Mouse (Mus musculus) cortical plate, adult 2 months (tissue): ENCODE measurements around the gene Tyw3. TPM values are rescaled to one million over a fixed set of nuclear protein-coding genes. Genes with fewer than 3 reads are reported as not detected.

Experiments used
- H3K27ac ChIP-seq: fragments of 200-500 bp; 2 replicates; pipeline ENCODE4 v1.5.1; 2012; ENCODE audit warnings: low read length, control low read depth, inconsistent platforms; ENCODE audit not compliant: insufficient read depth
- H3K4me1 ChIP-seq: fragments of 200-500 bp; 2 replicates; pipeline ENCODE4 v1.6.1; 2011; ENCODE audit warnings: low read length; ENCODE audit not compliant: control insufficient read depth, insufficient read depth
- H3K4me3 ChIP-seq: fragments of 200-500 bp; 2 replicates; pipeline ENCODE4 v1.5.1; 2011; ENCODE audit warnings: mild to moderate bottlenecking, low read length, control low read depth; ENCODE audit not compliant: insufficient read depth
- CTCF ChIP-seq: fragments of 200-500 bp; IDR thresholded peaks from 2 replicates; pipeline ENCODE4 v1.5.1; 2011; ENCODE audit warnings: mild to moderate bottlenecking, control low read depth, low read length; ENCODE audit not compliant: insufficient read depth; ENCODE audit errors: extremely low read depth
- POLR2A ChIP-seq: fragments of 200-500 bp; IDR thresholded peaks from 2 replicates; pipeline ENCODE4 v1.6.1; 2011; ENCODE audit warnings: mild to moderate bottlenecking, low read length, control low read depth; ENCODE audit not compliant: insufficient read depth; ENCODE audit errors: extremely low read depth
- polyA plus RNA-seq: library from polyadenylated mRNA; depleted of rRNA; stranded (reverse); fragments of >200 nt; gene quantifications from 2 replicates; pipeline ENCODE4 v1.2.3, GENCODE M21; 2012

Gene Tyw3
- polyA plus RNA-seq, 1 experiment, result 17.7 TPM

DNA sequence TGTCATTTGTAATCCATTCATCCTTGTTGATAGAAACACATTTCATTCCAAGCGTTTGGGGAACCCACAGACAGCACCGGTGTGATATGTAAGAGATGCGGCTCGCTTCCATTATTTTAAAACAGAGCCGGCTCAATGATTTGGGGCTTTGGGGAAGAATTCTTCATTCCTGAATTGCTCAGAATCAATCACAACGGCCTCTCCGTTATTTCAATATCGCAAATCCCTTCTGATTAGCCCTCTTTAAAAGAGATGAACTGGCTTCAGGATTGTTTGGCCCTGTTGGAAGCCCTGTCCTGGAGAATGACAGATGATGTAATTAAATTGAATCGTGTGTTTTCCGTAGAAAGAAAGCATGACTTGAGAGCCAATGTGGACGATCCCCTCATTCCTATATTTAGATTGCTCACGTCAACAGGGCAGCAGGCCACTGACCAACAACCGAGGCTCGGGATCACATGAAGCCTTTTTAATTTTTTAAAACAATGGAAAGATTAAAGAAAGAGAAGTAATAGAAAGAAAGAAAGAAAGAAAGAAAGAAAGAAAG lies 26.8 kb downstream of the Tyw3 start:
- Histone ChIP-seq H3K4me1 (no peaks in the 10 kb centered on the region), H3K27ac (no peak overlapping the region), H3K4me3 (no peak overlapping the region)
- no peak for TF ChIP-seq CTCF
- TF ChIP-seq POLR2A, result no peak

DNA sequence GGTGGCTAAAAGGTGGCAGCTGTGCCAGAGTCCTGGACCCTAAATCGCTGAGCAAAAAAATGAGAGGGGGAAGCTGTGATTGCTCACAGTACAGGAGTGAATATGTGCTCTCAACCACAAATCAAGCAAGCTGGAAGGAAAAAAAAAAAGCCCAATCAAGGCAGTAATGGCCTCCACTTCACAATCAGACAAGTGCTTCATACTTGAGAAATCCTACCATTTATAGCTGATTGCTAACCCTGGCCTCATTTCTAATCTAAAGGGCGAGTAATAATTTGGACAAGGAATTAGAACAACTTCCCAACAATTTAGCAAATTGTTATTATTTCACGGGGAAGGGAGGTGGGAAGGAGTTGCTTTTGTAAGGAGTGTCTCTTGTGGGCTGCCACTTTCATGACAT lies 31.5 kb downstream of the Tyw3 start:
- no peak overlapping the region for H3K27ac ChIP-seq
- H3K4me1 ChIP-seq, result no peaks in the 10 kb centered on the region
- TF ChIP-seq POLR2A, result no peak
- no peak for TF ChIP-seq CTCF
- no peak overlapping the region for H3K4me3 ChIP-seq

DNA sequence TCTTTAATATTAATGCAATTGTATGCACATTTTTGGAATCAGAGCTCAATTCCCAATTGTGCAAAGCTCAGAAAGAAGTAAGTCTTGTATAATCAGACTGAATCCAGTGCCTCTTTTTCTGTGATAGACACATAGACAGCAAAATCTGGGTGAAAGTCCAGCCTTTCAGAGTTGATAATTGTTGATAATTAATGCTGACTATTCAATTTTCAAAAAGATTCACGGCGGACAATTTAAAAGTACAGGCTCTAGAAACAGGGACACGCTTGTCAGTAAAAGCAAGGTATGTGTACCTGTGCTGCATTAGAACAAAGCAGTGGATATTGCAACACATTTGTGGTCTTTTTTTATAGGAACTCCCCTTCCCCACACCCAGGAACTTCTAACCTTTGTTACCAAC lies 34.7 kb downstream of the Tyw3 start:
- Histone ChIP-seq H3K4me1 (no peaks in the 10 kb centered on the region), H3K4me3 (no peak overlapping the region), H3K27ac (no peak overlapping the region)
- TF ChIP-seq POLR2A, result no peak
- no peak for TF ChIP-seq CTCF

DNA sequence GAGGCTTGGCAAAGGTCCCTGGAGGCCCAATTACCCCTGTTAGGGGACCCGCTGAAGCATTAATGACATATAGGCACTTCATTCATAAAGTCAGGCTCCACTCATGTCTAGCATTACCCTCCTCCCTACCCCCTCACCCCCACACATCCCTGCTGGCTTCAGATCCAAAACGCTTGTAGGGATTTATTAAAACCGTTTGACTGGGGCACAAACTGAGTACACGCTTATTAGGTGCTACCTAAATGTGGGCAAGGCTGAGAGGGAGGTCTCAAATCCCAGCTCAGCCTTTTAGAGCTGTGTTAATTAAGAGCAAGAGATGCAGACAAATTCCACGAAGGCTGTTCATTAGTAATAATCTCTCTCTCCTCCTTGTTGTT lies 45.9 kb downstream of the Tyw3 start:
- Histone ChIP-seq H3K27ac (no peak overlapping the region), H3K4me1 (no peaks in the 10 kb centered on the region), H3K4me3 (no peak overlapping the region)
- TF ChIP-seq CTCF (no peak), POLR2A (no peak)

DNA sequence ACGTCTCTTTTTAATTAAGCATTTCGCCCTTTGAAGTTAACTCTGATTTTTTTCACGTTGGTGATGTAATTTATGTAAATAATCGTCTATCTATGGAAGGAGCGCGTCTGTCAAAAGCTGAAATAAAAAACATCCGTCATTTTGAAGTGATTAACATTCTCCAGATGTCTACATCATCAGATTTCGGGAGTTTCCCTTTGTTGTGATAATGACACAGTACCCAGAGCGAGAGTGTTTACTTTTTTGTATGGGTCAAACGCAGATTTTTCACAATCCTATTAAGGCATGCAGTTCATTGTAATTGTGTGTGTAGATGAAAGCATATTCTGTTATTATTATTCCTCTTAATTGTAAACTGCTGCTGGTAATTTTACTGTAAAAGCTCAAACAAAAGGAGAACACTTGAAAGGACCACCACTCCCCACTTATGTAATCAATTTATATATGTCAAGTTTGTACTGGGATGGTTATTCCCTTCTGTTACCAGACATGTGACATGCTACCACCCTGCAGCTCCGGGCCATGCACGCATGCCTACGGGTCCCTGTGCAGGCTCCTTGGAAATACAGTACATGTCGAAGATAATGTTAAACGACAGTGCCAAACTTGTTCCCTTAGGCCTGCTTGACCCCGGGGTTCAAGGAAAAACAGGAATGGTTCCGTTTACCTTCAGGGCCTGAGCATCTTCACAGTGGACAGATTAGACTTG lies 46.4 kb downstream of the Tyw3 start:
- no peaks in the 10 kb centered on the region for H3K4me1 ChIP-seq
- H3K27ac ChIP-seq, result no peak overlapping the region
- no peak for TF ChIP-seq CTCF
- no peak for TF ChIP-seq POLR2A
- H3K4me3 ChIP-seq, result no peak overlapping the region

DNA sequence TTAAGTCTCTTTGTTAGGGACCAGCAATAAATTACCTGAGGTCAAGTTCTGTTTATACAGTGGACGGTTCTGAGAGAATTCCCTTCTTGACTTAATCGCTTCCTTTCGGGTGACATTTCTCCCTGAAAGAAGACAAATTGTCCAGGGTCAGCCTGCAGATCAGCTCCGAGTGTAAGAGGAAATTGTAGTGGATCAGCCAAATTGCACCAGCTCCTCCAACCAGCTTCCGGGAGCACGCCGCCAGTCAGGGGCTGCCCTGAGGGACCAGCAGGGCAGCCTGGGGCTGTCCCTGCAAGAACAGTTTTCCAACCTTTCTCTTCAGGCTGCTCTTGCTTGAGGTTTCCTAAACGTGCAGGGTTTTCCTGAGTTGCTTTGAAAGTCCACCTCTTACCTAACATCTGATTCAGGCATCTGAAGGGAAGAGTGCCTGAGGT lies 48.0 kb downstream of the Tyw3 start:
- Histone ChIP-seq H3K27ac (no peak overlapping the region), H3K4me1 (no peaks in the 10 kb centered on the region), H3K4me3 (no peak overlapping the region)
- TF ChIP-seq CTCF (no peak), POLR2A (no peak)

DNA sequence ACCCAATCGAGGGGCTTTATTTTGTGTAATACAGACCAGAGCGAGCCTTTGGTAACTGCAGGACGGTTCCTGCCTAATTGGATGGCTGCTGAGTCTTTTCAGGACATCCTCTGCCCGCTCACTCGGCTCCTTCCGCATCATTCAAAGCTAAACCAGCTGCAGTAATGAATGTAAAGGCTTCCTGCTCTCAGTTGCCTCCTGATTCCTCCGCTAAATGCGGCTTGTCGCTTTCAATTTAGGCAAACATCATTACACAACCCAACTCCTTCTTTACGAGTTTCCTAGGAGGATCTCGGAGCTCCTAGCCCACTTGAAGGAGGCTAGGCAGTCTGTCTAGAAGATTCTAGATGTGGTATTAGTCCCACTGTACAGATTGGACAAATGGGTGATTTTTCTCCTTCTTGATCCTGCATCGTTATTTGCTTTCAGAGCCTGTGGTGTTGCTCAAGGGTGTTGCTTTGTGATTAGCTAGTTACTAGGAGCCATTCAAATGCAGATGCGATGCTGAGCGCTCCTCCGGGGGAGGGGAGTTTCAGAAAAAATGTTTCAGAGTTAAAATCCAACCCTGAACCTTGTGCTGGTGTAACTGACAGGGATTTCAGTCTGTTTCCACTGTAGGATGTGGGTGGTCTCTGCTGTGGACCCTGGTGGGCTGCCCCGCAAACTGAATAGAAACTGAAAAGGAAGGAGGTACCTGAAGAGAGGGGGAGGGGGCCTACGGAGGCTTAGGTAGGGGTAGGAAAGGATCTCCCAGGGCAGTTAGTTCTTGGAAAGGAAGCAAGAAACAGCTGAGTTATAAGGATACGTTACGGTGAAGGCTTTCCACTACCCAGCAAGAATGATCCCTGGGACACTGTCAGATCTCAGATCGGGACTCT lies 49.1 kb downstream of the Tyw3 start:
- TF ChIP-seq CTCF, result no peak
- TF ChIP-seq POLR2A, result no peak
- no peak overlapping the region for H3K27ac ChIP-seq
- H3K4me3 ChIP-seq, result no peak overlapping the region; the same call in 1 of the 2 replicates
- no peaks in the 10 kb centered on the region for H3K4me1 ChIP-seq

DNA sequence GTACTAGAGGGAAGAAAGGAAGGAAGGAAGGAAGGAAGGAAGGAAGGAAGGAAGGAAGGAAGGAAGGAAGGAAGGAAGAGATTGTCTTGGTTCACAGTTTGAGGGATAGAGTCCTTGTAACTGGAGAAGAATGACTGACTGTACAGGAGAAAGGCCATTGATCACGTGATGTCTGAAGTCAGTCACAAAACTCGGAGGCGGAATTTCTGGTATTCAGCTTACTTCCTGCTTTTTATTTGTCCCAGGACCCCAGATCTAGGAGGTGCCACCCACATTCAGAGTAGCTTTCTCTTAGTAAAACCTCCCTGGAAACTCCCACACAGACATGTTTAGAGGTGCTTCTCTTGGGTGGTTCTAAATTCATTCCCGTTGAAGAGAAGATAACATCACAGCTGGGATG lies 50.7 kb downstream of the Tyw3 start:
- Histone ChIP-seq H3K4me3 (no peak overlapping the region), H3K27ac (no peak overlapping the region), H3K4me1 (no peaks in the 10 kb centered on the region)
- no peak for TF ChIP-seq CTCF
- no peak for TF ChIP-seq POLR2A

DNA sequence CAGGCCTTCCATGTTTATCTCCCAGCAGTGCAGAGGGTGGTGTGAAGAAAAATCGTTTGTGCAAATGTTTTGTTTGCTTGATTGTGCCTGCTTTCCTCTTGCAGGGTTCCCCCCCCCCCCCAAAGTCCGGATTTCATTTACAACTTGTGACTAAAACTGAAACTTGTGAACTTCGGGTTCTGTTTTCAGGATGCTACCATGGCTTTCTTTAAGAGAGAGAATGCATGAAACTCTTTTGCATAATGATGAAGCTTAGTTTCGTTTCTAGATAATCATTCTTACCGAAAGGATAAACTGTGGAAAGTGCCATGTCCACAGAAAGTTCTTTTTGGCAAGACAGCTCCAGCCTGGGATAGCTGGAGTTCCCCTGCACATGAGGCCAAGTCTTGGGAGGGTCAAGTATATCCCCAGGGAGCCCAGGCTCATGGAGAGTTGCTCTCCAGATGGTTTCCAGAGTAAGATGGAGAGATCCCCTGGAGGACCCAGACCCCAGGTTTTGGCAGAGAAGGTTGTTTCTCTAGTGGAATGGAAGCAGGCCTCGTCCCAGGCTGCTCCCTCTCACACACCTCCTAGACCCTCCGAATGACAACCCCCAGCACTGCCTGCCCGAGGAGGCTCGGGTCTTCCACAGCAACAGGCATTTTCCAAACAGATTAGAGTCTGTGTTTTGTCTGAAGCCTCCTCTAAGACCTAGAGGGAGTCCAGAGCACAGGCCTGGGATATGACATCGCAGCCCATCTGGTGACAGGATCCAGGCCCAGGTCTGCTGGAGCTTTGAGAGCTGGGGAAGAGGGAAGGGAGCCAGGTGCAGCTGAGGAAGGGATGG lies 56.6 kb downstream of the Tyw3 start:
- Histone ChIP-seq H3K4me1 (no peaks in the 10 kb centered on the region), H3K4me3 (no peak overlapping the region), H3K27ac (no peak overlapping the region)
- TF ChIP-seq POLR2A, result no peak
- TF ChIP-seq CTCF, result no peak
